14 mouse cellular contexts compared by ENCODE assay signal in the genomic region with DNA sequence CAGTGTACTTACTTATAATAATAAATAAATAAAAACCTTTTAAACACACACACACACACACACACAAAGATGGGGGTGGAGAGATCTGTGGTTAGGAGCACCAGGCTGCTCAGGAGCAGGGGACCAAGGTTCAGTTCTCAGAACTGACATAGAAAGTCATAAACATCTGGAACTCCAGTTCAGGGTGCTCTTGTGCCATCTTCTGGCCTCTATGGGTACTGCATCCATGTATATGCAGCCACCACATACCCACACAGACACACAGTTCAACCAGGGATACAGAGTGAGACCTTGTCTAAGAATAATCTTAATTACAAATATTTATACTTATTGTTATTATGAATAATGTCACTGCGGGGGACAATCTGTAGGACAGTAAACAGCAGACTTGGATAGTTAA. TPM values are rescaled to one million over a fixed set of nuclear protein-coding genes. Genes with fewer than 3 reads are reported as not detected.
DNase-seq lines count a peak whose midpoint lies in the region; ATAC-seq and TF ChIP-seq lines count a peak whose summit lies in the region.
"Had no signal": no experiment of that assay in that cellular context is flagged by ENCODE, and none has a peak within 500 bp of the region (broad histone marks: within the 10 kb centered on the region; RNA-seq: fewer than 3 reads in every experiment).

No protein-coding gene starts in this region.

- peak; percentile 18; the same call in 1 of the 2 replicates for TF ChIP-seq CTCF in cerebellum, adult 2 months (IDR thresholded peaks at IDR 0.05; ENCODE audit: borderline replicate concordance, insufficient read depth, low read depth, low read length)
- TF ChIP-seq CTCF in left cerebral cortex, adult 2 months (IDR thresholded peaks at IDR 0.05), result peak; percentile 27

- no peak overlapping the region for H3K27ac ChIP-seq in cerebellum, adult 2 months (ENCODE audit: insufficient read depth, low read length)
- no peak overlapping the region for H3K27ac ChIP-seq in left cerebral cortex, adult 2 months
- H3K27ac ChIP-seq in kidney, embryonic 16.5 days (ENCODE audit: low read length), result no peak overlapping the region
- H3K27ac ChIP-seq: hindbrain, embryonic 12.5 days; liver, embryonic 15.5 days had no signal

- WGBS in cerebellum, adult 2 months, result 94% methylated on average over 1 of the region's 1 CpGs
- 78% methylated on average over 1 of the region's 1 CpGs for WGBS in kidney, embryonic 16.5 days

- no peak overlapping the region for H3K9ac ChIP-seq in kidney, embryonic 16.5 days (replicated peaks; ENCODE audit: low read length)
- H3K9ac ChIP-seq: hindbrain, embryonic 12.5 days; liver, embryonic 15.5 days had no signal

- TF ChIP-seq POLR2A in cerebellum, adult 2 months (IDR thresholded peaks at IDR 0.05; ENCODE audit: borderline replicate concordance, insufficient read depth, low read length), result no peak

- H3K27me3 ChIP-seq in cerebellum, adult 2 months (ENCODE audit: control insufficient read depth, insufficient read depth, low read length), result no peaks in the 10 kb centered on the region
- H3K27me3 ChIP-seq in kidney, embryonic 16.5 days (ENCODE audit: insufficient read depth, low read length), result no peaks in the 10 kb centered on the region
- H3K27me3 ChIP-seq: hindbrain, embryonic 12.5 days; liver, embryonic 15.5 days; megakaryocyte, embryonic 14.5 days had no signal

- ATAC-seq in kidney, embryonic 16.5 days (ENCODE audit: low FRiP score, low TSS enrichment), result no peak

- H3K36me3 ChIP-seq in kidney, embryonic 16.5 days (ENCODE audit: insufficient read depth, low read length), result no peaks in the 10 kb centered on the region
- H3K36me3 ChIP-seq: hindbrain, embryonic 12.5 days; liver, embryonic 15.5 days had no signal

- H3K4me2 ChIP-seq in kidney, embryonic 16.5 days (replicated peaks; ENCODE audit: low read depth, low read length), result no peak overlapping the region
- H3K4me2 ChIP-seq: heart, embryonic 11.5 days; hindbrain, embryonic 12.5 days; liver, embryonic 15.5 days had no signal

- H3K9me3 ChIP-seq in kidney, embryonic 16.5 days (ENCODE audit: low read length), result peaks cover 3% of the 10 kb centered on the region

- no peak for DNase-seq in cerebellum, adult 2 months
- DNase-seq in cerebellum, adult 11 months, result no peak
- DNase-seq in left cerebral cortex, adult 2 months (ENCODE audit: extremely low spot score in 1 of 2, low spot score in 2 of 2), result no peak
- DNase-seq in left cerebral cortex, postnatal 36 days (ENCODE audit: low spot score in 2 of 2), result no peak
- peak; percentile 13 for DNase-seq in NIH3T3 (ENCODE audit: low read depth)
- DNase-seq in mesoderm, embryonic 11.5 days (ENCODE audit: low read depth, low spot score), result peak; percentile 28
- no peak for DNase-seq in retina, embryonic 14.5 days (ENCODE audit: low spot score)
- DNase-seq: B cell, adult 2 months had no signal

- intact Hi-C loops in left cerebral cortex, adult 2 months (cut with DNase I), result no loop called here
- intact Hi-C loops in left cerebral cortex, postnatal 36 days (cut with DNase I), result no loop called here

- H3K4me1 ChIP-seq in cerebellum, adult 2 months (ENCODE audit: control insufficient read depth, insufficient read depth, low read length), result peaks cover 17% of the 10 kb centered on the region
- no peaks in the 10 kb centered on the region for H3K4me1 ChIP-seq in kidney, embryonic 16.5 days (ENCODE audit: insufficient read depth, low read length)
- H3K4me1 ChIP-seq: hindbrain, embryonic 12.5 days; liver, embryonic 15.5 days; megakaryocyte, embryonic 14.5 days had no signal

- H3K4me3 ChIP-seq in cerebellum, adult 2 months (replicated peaks; ENCODE audit: insufficient read depth, low read depth, low read length), result no peak overlapping the region
- no peak overlapping the region for H3K4me3 ChIP-seq in left cerebral cortex, adult 2 months
- H3K4me3 ChIP-seq in kidney, embryonic 16.5 days (ENCODE audit: low read length), result no peak overlapping the region
- H3K4me3 ChIP-seq: hindbrain, embryonic 12.5 days; liver, embryonic 15.5 days; megakaryocyte, embryonic 14.5 days had no signal

RNA-seq across cellular contexts. Expression of a gene that starts 26.9 kb away (rescaled TPM):
- polyA plus RNA-seq in cerebellum, adult 2 months (2012; rRNA removed), result 277 and 287 TPM in 2 replicates
- total RNA-seq in left cerebral cortex, adult 2 months (2021), result 100 to 1,000 TPM; 329 to 347 TPM
- total RNA-seq in left cerebral cortex, postnatal 36 days (2021), result 100 to 1,000 TPM; 304 to 358 TPM
- 0.05 and 0.08 TPM in 2 replicates for polyA plus RNA-seq in kidney, embryonic 16.5 days (2015; fragmentation: Nextera tagmentation; extraction: Ambion mirVana)
- total RNA-seq: gastrocnemius, adult 18-20 months had no signal
- polyA plus RNA-seq: heart, embryonic 11.5 days had no signal

Comparison
In these comparisons a context has a peak if more than half of its experiments do, and no peak if none do; other contexts are left out.
1. DNase-seq: peak in NIH3T3 (single experiment) and mesoderm, embryonic 11.5 days (single experiment); none in cerebellum, adult 2 months (0 of 2), cerebellum, adult 11 months (single experiment), left cerebral cortex, adult 2 months (0 of 2), left cerebral cortex, postnatal 36 days (0 of 2) and retina, embryonic 14.5 days (single experiment).